Mouse (Mus musculus) limb, embryonic 13.5 days (tissue): Measurements from ENCODE around the gene Lipe. TPM values are rescaled to one million over a fixed set of nuclear protein-coding genes. Genes with fewer than 3 reads are reported as not detected.
"Not testable (repeated sequence)": the region's sequence is repeated elsewhere in the genome, so short reads cannot be mapped to it uniquely, and the experiment has no call there.

Experiments
- ATAC-seq: fragments of 200-750 bp; cut with Nextera tagmentation; 2 replicates; pipeline ENCODE4 v1.8.0; 2017; ENCODE audit warnings: low read depth, moderate number of reproducible peaks, moderate TSS enrichment; ENCODE audit not compliant: low FRiP score
- H3K27ac ChIP-seq: fragments of 300-500 bp; sonication (generic); 2 replicates; pipeline ENCODE4 v1.5.1; 2015; ENCODE audit warnings: inconsistent platforms, mild to moderate bottlenecking, moderate library complexity
- H3K27me3 ChIP-seq: fragments of 300-500 bp; sonication (generic); 2 replicates; pipeline ENCODE4 v1.6.1; 2015; ENCODE audit warnings: mild to moderate bottlenecking, inconsistent platforms
- H3K36me3 ChIP-seq: fragments of 300-500 bp; sonication (generic); 2 replicates; pipeline ENCODE4 v1.6.1; 2015; ENCODE audit warnings: inconsistent platforms, mild to moderate bottlenecking, moderate library complexity
- H3K4me1 ChIP-seq: fragments of 300-500 bp; sonication (generic); 2 replicates; pipeline ENCODE4 v1.6.1; 2015; ENCODE audit warnings: inconsistent platforms
- H3K4me2 ChIP-seq: fragments of 300-500 bp; sonication (generic); replicated peaks from 2 replicates; pipeline ENCODE4 v1.6.1; 2015; ENCODE audit warnings: inconsistent platforms, mild to moderate bottlenecking, moderate library complexity
- H3K4me3 ChIP-seq: fragments of 300-500 bp; sonication (generic); 2 replicates; pipeline ENCODE4 v1.5.1; 2015; ENCODE audit warnings: moderate library complexity, mild to moderate bottlenecking, inconsistent platforms
- H3K9ac ChIP-seq: fragments of 300-500 bp; sonication (generic); 2 replicates; pipeline ENCODE4 v1.6.1; 2015; ENCODE audit warnings: mild to moderate bottlenecking, inconsistent platforms
- H3K9me3 ChIP-seq: fragments of 300-500 bp; sonication (generic); 2 replicates; pipeline ENCODE4 v1.6.1; 2016; ENCODE audit warnings: inconsistent platforms
- WGBS: fragments of 180-500 bp; shearing (Covaris S2); methylation state at CpG from one replicate; pipeline ENCODE4 v1.1.7; 2015; 5-methylcytosine and 5-hydroxymethylcytosine counted together
- polyA plus RNA-seq: library from polyadenylated mRNA; unstranded; fragments of >200 nt; fragmentation: Nextera tagmentation; extraction: Ambion mirVana; gene quantifications from 2 replicates; pipeline ENCODE4 v1.2.1, GENCODE M21; 2015

The Lipe gene
- polyA plus RNA-seq, 1 experiment from 2014 or later: 11.8 TPM

GRCm38 (mm10) chr7:25429886-25430784 lies 31.6 kb upstream of the Lipe start:
- Histone ChIP-seq H3K9ac (no peak overlapping the region), H3K4me3 (no peak overlapping the region), H3K9me3 (no peaks in the 10 kb centered on the region), H3K36me3 (no peaks in the 10 kb centered on the region), H3K27me3 (no peaks in the 10 kb centered on the region), H3K4me1 (peaks cover 6% of the 10 kb centered on the region), H3K27ac (no peak overlapping the region), H3K4me2 (no peak overlapping the region)
- 81% methylated on average over 4 of the region's 4 CpGs for WGBS
- ATAC-seq: no peak

GRCm38 (mm10) chr7:25428321-25428720 lies 29.8 kb upstream of the Lipe start:
- no peak for ATAC-seq
- Histone ChIP-seq H3K27ac (no peak overlapping the region), H3K36me3 (no peaks in the 10 kb centered on the region), H3K27me3 (no peaks in the 10 kb centered on the region), H3K9ac (no peak overlapping the region), H3K4me3 (no peak overlapping the region), H3K4me1 (peaks cover 6% of the 10 kb centered on the region), H3K4me2 (no peak overlapping the region), H3K9me3 (no peaks in the 10 kb centered on the region)
- WGBS: 77% methylated on average over 3 of the region's 3 CpGs

- Histone ChIP-seq H3K4me2 (no peak overlapping the region), H3K27me3 (peaks cover 10% of the 10 kb centered on the region), H3K36me3 (no peaks in the 10 kb centered on the region), H3K9me3 (no peaks in the 10 kb centered on the region), H3K9ac (no peak overlapping the region), H3K4me3 (no peak overlapping the region), H3K4me1 (no peaks in the 10 kb centered on the region), H3K27ac (no peak overlapping the region)
- WGBS: 82% methylated on average over 5 of the region's 5 CpGs
- ATAC-seq: no peak
These were observed 28.6 kb upstream of the Lipe start for GRCm38 (mm10) chr7:25427144-25427543.

- H3K4me3 ChIP-seq: not testable (repeated sequence)
- peaks cover 16% of the 10 kb centered on the region for H3K27me3 ChIP-seq
These were observed 27.9 kb upstream of the Lipe start for GRCm38 (mm10) chr7:25426380-25426779.

GRCm38 (mm10) chr7:25424429-25424828 lies 25.9 kb upstream of the Lipe start:
- peak; percentile 51; the same call in 1 of the 2 replicates for ATAC-seq
- no peaks in the 10 kb centered on the region for H3K4me1 ChIP-seq
- no peak overlapping the region for H3K27ac ChIP-seq
- no peaks in the 10 kb centered on the region for H3K36me3 ChIP-seq
- peaks cover 16% of the 10 kb centered on the region for H3K27me3 ChIP-seq
- no peak overlapping the region for H3K4me3 ChIP-seq
- 35% methylated on average over 4 of the region's 4 CpGs for WGBS
- no peaks in the 10 kb centered on the region for H3K9me3 ChIP-seq
- H3K4me2 ChIP-seq: no peak overlapping the region
- no peak overlapping the region for H3K9ac ChIP-seq

More at GRCm38 (mm10) chr7:25426380-25426779, 27.9 kb upstream of the Lipe start:
- not testable (repeated sequence) for H3K9me3 ChIP-seq, H3K36me3 ChIP-seq, H3K4me1 ChIP-seq, H3K9ac ChIP-seq, H3K27ac ChIP-seq, ATAC-seq, H3K4me2 ChIP-seq
- 89% methylated on average over 4 of the region's 4 CpGs for WGBS

GRCm38 (mm10) chr7:25422286-25422841 lies 23.9 kb upstream of the Lipe start:
- H3K36me3 ChIP-seq: no peaks in the 10 kb centered on the region
- H3K9ac ChIP-seq: 0 out of 2 replicates have a peak overlapping the region, but pooled peaks have one; percentile 31
- H3K4me1 ChIP-seq: no peaks in the 10 kb centered on the region
- H3K27ac ChIP-seq: no peak overlapping the region
- ATAC-seq: no peak
- no peaks in the 10 kb centered on the region for H3K9me3 ChIP-seq
- H3K4me3 ChIP-seq: no peak overlapping the region
- H3K4me2 ChIP-seq: no peak overlapping the region
- 74% methylated on average over 16 of the region's 16 CpGs for WGBS
- peaks cover 16% of the 10 kb centered on the region for H3K27me3 ChIP-seq

- Histone ChIP-seq H3K4me3 (no peak overlapping the region), H3K27ac (no peak overlapping the region), H3K4me2 (no peak overlapping the region), H3K9ac (no peak overlapping the region), H3K9me3 (no peaks in the 10 kb centered on the region), H3K27me3 (peaks cover 16% of the 10 kb centered on the region), H3K36me3 (no peaks in the 10 kb centered on the region), H3K4me1 (no peaks in the 10 kb centered on the region)
- no peak for ATAC-seq
- WGBS: 89% methylated on average over 4 of the region's 4 CpGs
These were observed 21.4 kb upstream of the Lipe start for GRCm38 (mm10) chr7:25419943-25420342.

- Histone ChIP-seq H3K4me3 (no peak overlapping the region), H3K9me3 (no peaks in the 10 kb centered on the region), H3K4me2 (no peak overlapping the region), H3K27ac (no peak overlapping the region), H3K36me3 (no peaks in the 10 kb centered on the region), H3K27me3 (peaks cover 16% of the 10 kb centered on the region), H3K4me1 (no peaks in the 10 kb centered on the region), H3K9ac (no peak overlapping the region)
- ATAC-seq: no peak
- 81% methylated on average over 8 of the region's 8 CpGs for WGBS
These were observed 21.0 kb upstream of the Lipe start for GRCm38 (mm10) chr7:25419536-25419935.

- H3K4me3 ChIP-seq: no peak overlapping the region
- H3K4me2 ChIP-seq: no peak overlapping the region
- no peaks in the 10 kb centered on the region for H3K4me1 ChIP-seq
- no peaks in the 10 kb centered on the region for H3K36me3 ChIP-seq
- ATAC-seq: no peak
- 83% methylated on average over 1 of the region's 1 CpGs for WGBS
- no peak overlapping the region for H3K9ac ChIP-seq
- peaks cover 10% of the 10 kb centered on the region for H3K27me3 ChIP-seq
- no peaks in the 10 kb centered on the region for H3K9me3 ChIP-seq
- no peak overlapping the region for H3K27ac ChIP-seq
These were observed 19.1 kb upstream of the Lipe start for GRCm38 (mm10) chr7:25417597-25417996.

- H3K36me3 ChIP-seq: no peaks in the 10 kb centered on the region
- no peak within 1 kb of the TSS for H3K27ac ChIP-seq
- no peak within 1 kb of the TSS for H3K4me3 ChIP-seq
- H3K4me2 ChIP-seq: no peak within 1 kb of the TSS
- no peaks in the 10 kb centered on the region for H3K9me3 ChIP-seq
- WGBS: 60% methylated on average over 7 of the region's 7 CpGs
- no peak for ATAC-seq
- no peaks in the 10 kb centered on the region for H3K27me3 ChIP-seq
- H3K9ac ChIP-seq: no peak within 1 kb of the TSS
- no peaks in the 10 kb centered on the region for H3K4me1 ChIP-seq
These were observed 14.4 kb upstream of the Lipe start, which contains the start of gene Cxcl17 for GRCm38 (mm10) chr7:25412833-25413441. Gene Cxcl17 (minus strand): TSS chr7:25412886.

- H3K9ac ChIP-seq: no peak overlapping the region
These were observed 13.4 kb upstream of the Lipe start for GRCm38 (mm10) chr7:25411861-25412260.

GRCm38 (mm10) chr7:25410969-25411615 lies 12.6 kb upstream of the Lipe start:
- Histone ChIP-seq H3K27me3 (no peaks in the 10 kb centered on the region), H3K36me3 (no peaks in the 10 kb centered on the region), H3K9ac (no peak overlapping the region), H3K4me2 (no peak overlapping the region), H3K4me3 (no peak overlapping the region), H3K4me1 (no peaks in the 10 kb centered on the region), H3K27ac (no peak overlapping the region), H3K9me3 (no peaks in the 10 kb centered on the region)
- WGBS: 94% methylated on average over 1 of the region's 1 CpGs
- ATAC-seq: no peak

More at GRCm38 (mm10) chr7:25411861-25412260, 13.4 kb upstream of the Lipe start:
- no peaks in the 10 kb centered on the region for H3K4me1 ChIP-seq
- WGBS: 90% methylated on average over 3 of the region's 3 CpGs
- no peaks in the 10 kb centered on the region for H3K9me3 ChIP-seq
- no peak overlapping the region for H3K4me2 ChIP-seq
- no peak overlapping the region for H3K4me3 ChIP-seq
- no peak for ATAC-seq
- no peaks in the 10 kb centered on the region for H3K36me3 ChIP-seq
- no peaks in the 10 kb centered on the region for H3K27me3 ChIP-seq
- H3K27ac ChIP-seq: no peak overlapping the region
